Mouse (Mus musculus) macrophage (primary cell): ENCODE measurements around the gene Nfe2l1. TPM values are rescaled to one million over a fixed set of nuclear protein-coding genes. Genes with fewer than 3 reads are reported as not detected.
A peak's percentile ranks its signal among the peaks of the same experiment; 100 is the strongest.

Experiments
- H3K27ac ChIP-seq: fragments of 350-480 bp; formaldehyde crosslinking; 2 replicates; pipeline ENCODE4 v1.9.0; 2021
- H3K36me3 ChIP-seq: fragments of 350-480 bp; formaldehyde crosslinking; 2 replicates; pipeline ENCODE4 v1.9.0; 2021; ENCODE audit errors: inconsistent target
- H3K4me3 ChIP-seq: fragments of 350-480 bp; formaldehyde crosslinking; 2 replicates; pipeline ENCODE4 v1.9.0; 2021; ENCODE audit errors: inconsistent target
- H3K79me2 ChIP-seq: fragments of 350-480 bp; formaldehyde crosslinking; 2 replicates; pipeline ENCODE4 v1.9.0; 2021; ENCODE audit errors: inconsistent target
- WGBS: methylation state at CpG from one replicate; pipeline ENCODE4 v1.1.7; 2026; ENCODE audit warnings: inconsistent platforms; ENCODE audit not compliant: missing documents; 5-methylcytosine and 5-hydroxymethylcytosine counted together
- polyA plus RNA-seq: library from polyadenylated mRNA; stranded (reverse); fragments of 250-400 nt; gene quantifications from 3 replicates; pipeline ENCODE4 v1.2.4, GENCODE M21; 2018; ENCODE audit warnings: inconsistent platforms
- total RNA-seq, 78 experiments: library from RNA; depleted of rRNA; stranded (reverse); fragments of 250-400 nt; gene quantifications; 1 replicate in 9 of 78; 2 replicates in 24 of 78; 3 replicates in 43 of 78; 4 replicates in 2 of 78; pipeline ENCODE4 v1.2.4; 2018; ENCODE audit warnings: inconsistent platforms in 56 of 78

Gene Nfe2l1
- total RNA-seq (2018; cell fraction: chromatin; rRNA removed) = 100 to 1,000 TPM in 25 of 26 experiments, 10 to 100 TPM in 1; 97.9 to 361 (median 196) TPM
- total RNA-seq (2018; cell fraction: cytosol; rRNA removed) = 100 to 1,000 TPM in 25 of 26 experiments, 10 to 100 TPM in 1; 98.7 to 304 (median 159) TPM
- 100 to 1,000 TPM; 116 to 523 (median 261) TPM for total RNA-seq (2018; cell fraction: nucleus; rRNA removed)
- polyA plus RNA-seq = 85.5 to 118 TPM (median 95.5 TPM) in 3 replicates

DNA sequence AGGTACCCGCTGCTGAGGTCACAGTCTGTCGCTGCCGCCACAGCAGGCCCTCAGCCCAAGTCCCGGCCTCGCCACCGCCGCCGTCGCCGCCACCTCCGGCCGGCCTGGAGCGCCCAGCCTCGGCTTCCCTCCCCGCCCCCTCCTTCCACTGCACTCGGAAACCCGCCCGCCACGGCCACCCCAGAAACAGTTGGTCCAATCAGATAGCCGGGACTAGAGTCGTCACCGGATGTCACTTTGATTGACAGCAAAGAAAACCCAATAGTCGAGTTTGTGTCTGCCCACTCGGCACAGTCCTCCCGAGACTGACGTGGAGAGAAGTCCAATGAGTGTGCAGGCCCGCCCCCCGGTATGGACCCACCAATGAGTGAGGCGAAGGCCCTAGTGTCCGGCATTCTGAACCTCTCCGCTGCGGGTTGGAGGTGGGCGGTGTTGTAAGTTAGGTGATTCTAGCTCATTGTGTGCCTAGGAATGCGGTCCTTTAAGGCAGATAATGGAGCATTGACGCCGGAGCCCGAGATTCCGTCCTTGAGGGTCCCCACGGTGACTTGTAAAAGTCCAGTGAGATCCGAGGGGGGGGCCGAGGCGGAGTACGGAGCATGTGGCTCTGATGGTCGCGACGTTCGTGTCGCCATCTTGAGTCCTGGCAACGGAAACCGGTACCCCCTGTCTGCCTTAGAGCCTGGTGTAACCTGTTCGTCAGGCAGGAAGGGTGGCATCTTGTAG, at the start of gene Nfe2l1:
Gene Nfe2l1 (minus strand): TSS at position 156 of the 726 bp plus-strand sequence.
- peak within 1 kb of the TSS; percentile 77 for H3K4me3 ChIP-seq
- under 1% methylated on average over 48 of the region's 51 CpGs for WGBS
- H3K79me2 ChIP-seq = peaks cover 43% of the 10 kb centered on the region
- H3K36me3 ChIP-seq = no peaks in the 10 kb centered on the region
- H3K27ac ChIP-seq = peak within 1 kb of the TSS; percentile 89

DNA sequence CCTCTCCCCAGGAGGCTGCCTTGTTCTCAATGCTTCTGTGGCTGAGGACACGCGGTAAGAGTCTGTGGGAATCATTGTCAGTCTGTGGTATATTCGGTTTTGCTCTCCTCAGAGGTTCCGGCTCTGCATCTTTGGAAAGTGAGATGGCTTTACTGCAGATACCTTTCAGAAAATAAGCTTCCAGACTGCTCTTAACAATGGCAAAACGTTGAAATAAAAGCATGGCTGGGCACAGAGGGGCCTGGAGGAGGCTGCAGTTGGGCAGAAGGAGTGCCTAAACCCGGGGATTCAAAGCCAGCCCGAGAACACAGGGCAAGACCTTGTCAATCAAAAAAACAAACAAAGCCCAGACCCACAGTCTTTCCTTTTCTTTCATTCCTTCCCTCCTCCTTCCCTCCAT, 49.6 kb upstream of the Nfe2l1 start:
- 31% methylated on average over 7 of the region's 7 CpGs for WGBS
- Histone ChIP-seq H3K4me3 (no peak overlapping the region), H3K79me2 (no peaks in the 10 kb centered on the region), H3K27ac (no peak overlapping the region), H3K36me3 (no peaks in the 10 kb centered on the region)

- H3K79me2 ChIP-seq = no peaks in the 10 kb centered on the region
- 9% methylated on average over 3 of the region's 3 CpGs for WGBS
- H3K36me3 ChIP-seq = no peaks in the 10 kb centered on the region
- no peak overlapping the region for H3K4me3 ChIP-seq
- H3K27ac ChIP-seq = no peak overlapping the region
Observed at GRCm38 (mm10) chr11:96878715-96879114, 48.9 kb upstream of the Nfe2l1 start.

- 50% methylated on average over 4 of the region's 4 CpGs for WGBS
- Histone ChIP-seq H3K36me3 (no peaks in the 10 kb centered on the region), H3K4me3 (no peak overlapping the region), H3K79me2 (no peaks in the 10 kb centered on the region), H3K27ac (no peak overlapping the region)
Observed at GRCm38 (mm10) chr11:96877071-96877470, 47.3 kb upstream of the Nfe2l1 start.

DNA sequence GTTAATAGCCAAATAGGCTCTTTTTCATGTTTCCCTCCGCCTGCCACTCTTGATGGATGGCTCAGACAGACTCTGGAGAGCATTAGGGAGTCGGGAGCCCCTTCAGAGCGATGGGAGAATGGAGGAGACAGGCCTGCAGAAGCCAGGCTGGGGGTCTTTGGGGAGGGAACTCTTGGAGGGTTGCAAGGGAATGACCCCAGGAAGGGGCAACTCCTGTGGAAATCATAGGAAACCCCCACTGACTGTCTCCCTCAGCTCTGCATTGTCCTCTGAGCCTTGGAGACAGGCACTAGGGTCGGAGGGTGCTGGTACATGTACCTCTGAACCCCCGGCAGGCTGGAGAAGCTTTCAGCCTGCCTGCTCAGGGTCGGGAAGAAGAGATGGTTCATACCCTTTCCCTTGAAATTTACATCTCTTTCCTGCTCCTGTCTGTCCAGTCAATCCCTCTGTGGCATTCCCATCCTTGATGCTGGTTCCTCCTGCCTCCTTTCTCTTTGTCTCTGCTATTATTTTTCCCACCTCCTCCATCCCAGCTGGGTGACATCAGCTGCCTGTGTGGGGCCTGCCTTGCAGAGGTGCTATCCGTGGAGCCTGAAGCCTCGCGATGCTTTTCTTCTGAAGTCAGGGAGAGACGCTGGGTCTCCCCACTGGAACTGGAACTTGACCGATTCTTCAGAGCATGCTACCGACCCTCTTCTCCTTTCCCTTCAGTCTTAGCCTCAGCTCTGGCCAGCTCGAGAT, 46.7 kb upstream of the Nfe2l1 start:
- Histone ChIP-seq H3K79me2 (no peaks in the 10 kb centered on the region), H3K36me3 (no peaks in the 10 kb centered on the region), H3K4me3 (no peak overlapping the region), H3K27ac (no peak overlapping the region)
- WGBS = 68% methylated on average over 13 of the region's 13 CpGs

DNA sequence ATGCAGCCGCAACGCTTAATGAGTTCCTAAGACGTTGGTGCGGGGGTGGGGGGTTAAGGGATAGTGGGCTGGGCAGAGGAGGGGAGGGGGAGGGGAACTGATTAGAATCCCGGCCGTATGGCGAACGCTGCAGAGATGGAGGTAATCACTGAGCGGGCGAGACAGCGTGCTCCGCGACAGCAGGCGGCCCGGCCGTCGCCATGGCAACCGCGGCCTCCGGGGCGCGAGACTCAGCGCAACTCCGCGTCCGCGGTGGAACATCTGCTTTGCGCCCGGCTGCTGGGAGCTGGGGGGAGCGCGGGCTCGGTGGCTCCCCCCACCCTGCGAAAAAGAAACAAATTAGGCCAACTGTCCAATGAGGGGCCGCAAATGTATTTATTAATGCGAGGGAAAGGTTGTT, 46.0 kb upstream of the Nfe2l1 start:
- Histone ChIP-seq H3K79me2 (no peaks in the 10 kb centered on the region), H3K4me3 (no peak overlapping the region), H3K27ac (no peak overlapping the region), H3K36me3 (no peaks in the 10 kb centered on the region)
- 3% methylated on average over 34 of the region's 35 CpGs for WGBS

DNA sequence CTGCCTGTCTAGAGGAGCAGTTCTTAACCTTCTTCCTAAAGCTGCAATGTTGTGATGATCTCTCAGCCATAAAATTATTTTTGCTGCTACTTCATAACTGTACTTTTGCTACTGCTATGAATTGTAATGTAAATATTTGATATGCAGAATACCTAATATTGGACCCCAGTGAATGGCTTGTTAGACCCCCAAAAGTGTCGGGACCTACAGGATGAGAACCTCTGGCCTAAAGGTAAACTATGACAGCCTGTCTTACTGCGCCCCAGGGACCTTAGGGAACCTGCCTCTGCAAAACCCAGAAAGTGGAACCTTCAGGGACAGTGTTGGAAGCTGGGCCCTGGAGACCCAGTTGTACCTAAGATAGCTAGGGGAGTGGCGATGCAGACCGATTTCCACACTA, 45.5 kb upstream of the Nfe2l1 start:
- Histone ChIP-seq H3K27ac (no peak overlapping the region), H3K4me3 (no peak overlapping the region), H3K79me2 (no peaks in the 10 kb centered on the region), H3K36me3 (no peaks in the 10 kb centered on the region)
- WGBS = 41% methylated on average over 4 of the region's 4 CpGs

DNA sequence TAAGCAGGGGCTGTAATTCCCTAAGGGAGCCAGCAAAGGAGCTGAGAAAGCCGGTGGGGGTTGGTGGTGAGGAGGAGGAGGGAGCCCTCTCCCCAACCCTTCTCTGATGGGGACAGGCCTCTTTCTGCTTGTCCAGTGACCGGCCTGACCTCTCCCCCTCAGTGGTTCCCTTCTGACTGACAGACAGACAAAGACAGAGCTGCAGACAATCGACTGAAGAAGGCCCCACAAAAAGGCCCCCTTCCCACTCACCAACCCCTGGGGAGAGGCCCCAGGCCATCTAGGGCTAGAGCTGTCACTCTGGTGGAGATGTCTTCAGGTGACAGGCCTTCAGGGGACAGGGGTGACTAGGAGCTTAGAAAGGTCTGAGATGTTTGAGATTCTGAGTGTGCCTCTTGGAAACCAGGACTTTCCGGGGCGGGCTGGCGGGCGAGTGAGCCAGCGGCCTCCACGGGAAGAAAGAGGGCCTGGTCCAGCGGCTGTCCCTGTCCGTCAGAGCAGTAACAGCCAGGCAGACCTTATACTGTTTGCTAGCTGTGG, 43.9 kb upstream of the Nfe2l1 start:
- Histone ChIP-seq H3K27ac (no peak overlapping the region), H3K79me2 (no peaks in the 10 kb centered on the region), H3K4me3 (no peak overlapping the region), H3K36me3 (no peaks in the 10 kb centered on the region)
- 73% methylated on average over 11 of the region's 11 CpGs for WGBS

DNA sequence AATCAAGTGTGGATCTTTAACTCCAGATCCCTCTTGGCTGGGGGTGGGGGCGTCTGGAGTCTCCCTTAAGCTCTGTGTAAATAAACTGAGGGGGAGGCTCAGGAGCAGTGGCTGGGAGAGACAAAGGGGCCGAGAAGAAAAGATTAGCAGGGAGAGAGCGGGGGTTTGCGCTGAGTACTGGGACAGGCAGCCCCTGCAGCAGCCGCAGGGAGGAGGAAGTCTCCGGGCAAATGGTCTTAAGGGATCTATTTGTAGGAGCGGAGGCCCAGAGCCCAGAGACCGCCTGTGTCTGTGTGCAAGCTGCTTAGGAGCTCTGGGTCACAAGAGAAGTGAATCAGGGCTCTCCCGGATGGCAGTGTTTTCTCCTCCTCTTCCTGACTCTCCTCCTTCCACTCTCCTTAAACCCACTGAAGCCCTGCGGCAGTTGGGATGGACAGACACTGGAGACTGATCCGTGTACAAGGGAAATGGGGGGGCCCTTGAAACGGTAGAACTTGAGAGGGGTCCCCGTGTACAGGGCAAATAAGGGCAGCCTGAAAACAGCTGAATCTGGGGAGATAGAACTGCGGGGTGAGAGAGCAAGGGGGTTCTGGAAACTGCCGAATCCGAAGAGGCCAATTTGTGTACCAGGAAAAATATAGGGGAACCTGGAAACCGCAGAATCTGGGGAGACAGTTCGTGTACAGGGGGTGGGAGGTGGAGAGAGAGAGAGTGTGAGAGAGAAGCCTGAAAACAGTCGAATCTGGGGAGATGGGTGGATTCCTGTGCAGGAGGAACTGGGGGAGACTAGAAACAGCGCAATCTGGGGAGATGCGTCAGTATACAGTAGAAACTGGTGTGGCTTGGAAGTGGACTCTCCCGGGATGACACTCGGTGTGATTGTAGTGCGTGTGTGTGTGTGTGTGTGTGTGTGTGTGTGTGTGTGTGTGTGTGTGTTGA, 42.9 kb upstream of the Nfe2l1 start:
- WGBS = 17% methylated on average over 24 of the region's 24 CpGs
- H3K4me3 ChIP-seq = no peak overlapping the region

GRCm38 (mm10) chr11:96867149-96867548, 37.4 kb upstream of the Nfe2l1 start:
- Histone ChIP-seq H3K79me2 (no peaks in the 10 kb centered on the region), H3K36me3 (no peaks in the 10 kb centered on the region), H3K4me3 (no peak overlapping the region), H3K27ac (no peak overlapping the region)
- 19% methylated on average over 5 of the region's 5 CpGs for WGBS

More for the DNA sequence above, 42.9 kb upstream of the Nfe2l1 start:
- Histone ChIP-seq H3K79me2 (no peaks in the 10 kb centered on the region), H3K36me3 (no peaks in the 10 kb centered on the region), H3K27ac (no peak overlapping the region)

DNA sequence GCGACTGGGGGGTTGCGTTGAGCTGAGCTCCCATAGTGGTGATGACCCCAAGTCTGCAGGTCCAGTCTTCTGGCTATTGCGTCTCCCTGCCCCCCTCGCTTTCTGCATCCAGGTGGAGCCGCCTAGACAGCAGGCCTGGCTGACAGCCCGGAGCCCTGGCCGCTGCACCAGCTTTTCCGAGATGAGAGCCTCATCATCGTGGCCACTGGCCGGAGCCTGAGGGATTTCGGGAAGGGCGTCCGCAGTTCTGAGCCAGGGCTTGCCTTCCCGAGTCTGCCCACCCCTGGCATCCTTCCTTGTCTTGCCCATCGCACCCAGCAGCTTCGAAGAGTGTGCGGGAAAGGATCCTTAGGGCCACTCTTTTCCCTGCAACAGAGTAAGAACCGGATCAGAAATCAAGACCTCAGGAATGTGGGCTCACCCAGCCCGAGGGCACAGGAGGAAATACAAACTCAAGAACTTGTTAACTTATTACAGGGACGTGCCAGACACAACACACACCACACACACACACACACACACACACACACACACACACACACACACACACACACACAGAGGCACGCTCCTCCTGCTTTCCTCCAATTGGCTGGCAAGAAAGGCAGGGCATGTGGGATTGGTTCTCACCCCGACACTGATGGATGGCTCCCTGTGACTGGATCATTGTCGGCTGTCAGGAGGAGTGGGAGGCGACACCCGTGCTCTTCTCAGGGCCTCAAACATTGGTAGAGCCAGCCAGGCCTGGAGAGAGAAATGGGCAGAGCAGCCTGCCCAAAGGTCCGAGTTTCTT, 33.6 kb upstream of the Nfe2l1 start:
- WGBS = 65% methylated on average over 25 of the region's 26 CpGs
- no peaks in the 10 kb centered on the region for H3K36me3 ChIP-seq
- H3K79me2 ChIP-seq = no peaks in the 10 kb centered on the region
- H3K4me3 ChIP-seq = no peak overlapping the region
- no peak overlapping the region for H3K27ac ChIP-seq

DNA sequence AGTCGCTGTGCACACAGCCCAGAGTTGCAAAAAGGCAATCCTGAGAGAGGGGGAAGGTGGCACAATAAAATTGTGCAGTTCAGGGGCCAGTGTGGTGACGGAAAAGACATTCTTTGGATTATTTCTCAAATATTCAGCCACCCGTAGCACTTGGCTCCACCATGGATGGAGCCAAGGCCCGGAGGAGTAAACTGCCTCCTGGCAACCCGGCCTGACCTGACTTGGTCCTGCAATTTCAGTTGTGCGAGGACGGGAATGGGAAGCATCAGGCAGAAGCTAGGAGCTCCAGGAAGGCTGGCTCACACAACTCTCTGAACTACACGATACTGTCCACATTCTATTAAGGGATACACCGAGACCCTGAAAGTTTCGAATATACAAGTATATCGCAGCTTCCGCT, 32.8 kb upstream of the Nfe2l1 start:
- H3K36me3 ChIP-seq = no peaks in the 10 kb centered on the region
- H3K4me3 ChIP-seq = no peak overlapping the region
- no peaks in the 10 kb centered on the region for H3K79me2 ChIP-seq
- WGBS = 94% methylated on average over 12 of the region's 12 CpGs
- H3K27ac ChIP-seq = no peak overlapping the region

- H3K4me3 ChIP-seq = peak overlapping the region; percentile 28
- under 1% methylated on average over 31 of the region's 31 CpGs for WGBS
- no peaks in the 10 kb centered on the region for H3K79me2 ChIP-seq
- H3K27ac ChIP-seq = no peak overlapping the region
- H3K36me3 ChIP-seq = no peaks in the 10 kb centered on the region
Observed at GRCm38 (mm10) chr11:96861878-96862289, 32.1 kb upstream of the Nfe2l1 start.
